Mouse (Mus musculus) cerebellum, adult 2 months (tissue): ENCODE data around the gene Pramef12.

Source experiments
- CTCF ChIP-seq: fragments of 200-500 bp; IDR thresholded peaks from 2 replicates; pipeline ENCODE4 v1.5.1; 2011; ENCODE audit warnings: low read depth, mild to moderate bottlenecking, control low read depth, low read length, moderate library complexity, borderline replicate concordance; ENCODE audit not compliant: insufficient read depth
- POLR2A ChIP-seq: fragments of 200-500 bp; IDR thresholded peaks from 2 replicates; pipeline ENCODE4 v1.6.1; 2011; ENCODE audit warnings: low read length, control low read depth, borderline replicate concordance; ENCODE audit not compliant: insufficient read depth

GRCm38 (mm10) chr4:144404456-144405086 is 3.7 kb downstream of the Pramef12 start:
- no peak for TF ChIP-seq POLR2A
- TF ChIP-seq CTCF, result no peak
